Mouse (Mus musculus) cerebral cortex, adult 2 months (tissue): ENCODE data around the gene Xrn2.

Experiments
- WGBS: fragments of 180-500 bp; shearing (Covaris S2); methylation state at CpG from one replicate; pipeline ENCODE4 v1.1.7; 2018; 5-methylcytosine and 5-hydroxymethylcytosine counted together

The Xrn2 gene

GRCm38 (mm10) chr2:147069077-147069476 lies 56.3 kb downstream of the Xrn2 start:
- WGBS: 50% methylated on average over 1 of the region's 1 CpGs

GRCm38 (mm10) chr2:147070305-147070704 lies 57.5 kb downstream of the Xrn2 start:
- 87% methylated on average over 1 of the region's 1 CpGs for WGBS

- 72% methylated on average over 2 of the region's 2 CpGs for WGBS
Measured at GRCm38 (mm10) chr2:147073962-147074361, 61.2 kb downstream of the Xrn2 start.

GRCm38 (mm10) chr2:147074399-147074798 lies 61.6 kb downstream of the Xrn2 start:
- WGBS: 83% methylated on average over 4 of the region's 4 CpGs

- WGBS: 70% methylated on average over 4 of the region's 4 CpGs
Measured at GRCm38 (mm10) chr2:147082391-147082790, 69.6 kb downstream of the Xrn2 start.

- WGBS: 2% methylated on average over 72 of the region's 72 CpGs
Measured at GRCm38 (mm10) chr2:147083471-147084365, 70.9 kb downstream of the Xrn2 start.

- 2% methylated on average over 106 of the region's 106 CpGs for WGBS
Measured at GRCm38 (mm10) chr2:147084366-147085071, 71.7 kb downstream of the Xrn2 start.

GRCm38 (mm10) chr2:147085072-147085870 lies 72.5 kb downstream of the Xrn2 start, which contains the start of gene Nkx2-4:
Gene Nkx2-4 (minus strand): TSS chr2:147085445.
- 2% methylated on average over 72 of the region's 82 CpGs for WGBS

- WGBS: 9% methylated on average over 6 of the region's 6 CpGs
Measured at GRCm38 (mm10) chr2:147085937-147086336, 73.1 kb downstream of the Xrn2 start.

GRCm38 (mm10) chr2:147086441-147086840 lies 73.6 kb downstream of the Xrn2 start:
- 14% methylated on average over 5 of the region's 5 CpGs for WGBS

GRCm38 (mm10) chr2:147119736-147120135 lies 106.9 kb downstream of the Xrn2 start:
- 98% methylated on average over 1 of the region's 1 CpGs for WGBS

GRCm38 (mm10) chr2:147127366-147127765 lies 114.6 kb downstream of the Xrn2 start:
- WGBS: 88% methylated on average over 6 of the region's 6 CpGs
